Mouse (Mus musculus) MEL (cell line): ENCODE data around the gene Cul5. TPM values are rescaled to one million over a fixed set of nuclear protein-coding genes. Genes with fewer than 3 reads are reported as not detected.

Experiments used
- DNase-seq: peaks from one replicate; pipeline ENCODE4 v3.0.0; 2011; ENCODE audit warnings: low read depth, low spot score
- H3K27ac ChIP-seq: 2 replicates; pipeline ENCODE4 v1.5.1; 2012; ENCODE audit warnings: low read depth, mild to moderate bottlenecking, control low read depth, low read length, moderate library complexity; ENCODE audit not compliant: control insufficient read depth
- H3K27me3 ChIP-seq, 2 experiments: fragments of 150-350 bp in 1 of 2; sonication (generic) in 1 of 2; 2 replicates each; pipeline ENCODE4 v1.6.1; 2012; ENCODE audit warnings: low read length in 2 of 2, mild to moderate bottlenecking in 2 of 2, improper control_type of control experiment in 1 of 2, moderate library complexity in 1 of 2; ENCODE audit not compliant: insufficient read depth in 2 of 2, control insufficient read depth in 1 of 2
- H3K36me3 ChIP-seq, 2 experiments: 2 replicates each; pipeline ENCODE4 v1.6.1; 2012 to 2014; ENCODE audit warnings: low read length in 2 of 2, improper control_type of control experiment in 1 of 2, inconsistent platforms in 1 of 2, mild to moderate bottlenecking in 1 of 2; ENCODE audit not compliant: insufficient read depth in 2 of 2, control insufficient read depth in 1 of 2
- H3K4me1 ChIP-seq, 2 experiments: fragments of 150-350 bp in 1 of 2; sonication (generic) in 1 of 2; 2 replicates each; pipeline ENCODE4 v1.6.1; 2012; ENCODE audit warnings: low read length in 2 of 2, improper control_type of control experiment in 1 of 2, mild to moderate bottlenecking in 1 of 2; ENCODE audit not compliant: insufficient read depth in 2 of 2, control insufficient read depth in 1 of 2
- H3K4me3 ChIP-seq, 2 experiments: fragments of 150-350 bp in 1 of 2; sonication (generic) in 1 of 2; 2 replicates each; pipeline ENCODE4 v1.5.1; 2012; ENCODE audit warnings: low read depth in 2 of 2, low read length in 2 of 2, mild to moderate bottlenecking in 2 of 2, moderate library complexity in 2 of 2, control low read depth in 1 of 2, improper control_type of control experiment in 1 of 2; ENCODE audit not compliant: control insufficient read depth in 1 of 2, insufficient read depth in 1 of 2
- H3K79me2 ChIP-seq: 2 replicates; pipeline ENCODE4 v1.6.1; 2012; ENCODE audit warnings: mild to moderate bottlenecking, low read length, moderate library complexity; ENCODE audit not compliant: control insufficient read depth, poor library complexity, insufficient read depth
- H3K9ac ChIP-seq: 2 replicates; pipeline ENCODE4 v1.6.1; 2012; ENCODE audit warnings: low read depth, mild to moderate bottlenecking, control low read depth, low read length, moderate library complexity; ENCODE audit not compliant: control insufficient read depth, poor library complexity, severe bottlenecking
- H3K9me3 ChIP-seq: fragments of 150-350 bp; sonication (generic); replicated peaks from 2 replicates; pipeline ENCODE4 v1.6.1; 2012; ENCODE audit warnings: mild to moderate bottlenecking, low read length, improper control_type of control experiment, moderate library complexity; ENCODE audit not compliant: insufficient read depth
- BHLHE40 ChIP-seq: IDR thresholded peaks from 2 replicates; pipeline ENCODE4 v1.6.1; 2012; ENCODE audit warnings: low read depth, mild to moderate bottlenecking, inconsistent platforms, low read length, improper control_type of control experiment, borderline replicate concordance
- CHD1 ChIP-seq: IDR thresholded peaks from 2 replicates; pipeline ENCODE4 v1.6.1; 2012; ENCODE audit warnings: low read depth, mild to moderate bottlenecking, inconsistent platforms, low read length, improper control_type of control experiment
- E2F4 ChIP-seq: IDR thresholded peaks from 2 replicates; pipeline ENCODE4 v1.6.1; 2011; ENCODE audit warnings: low read depth, low read length, improper control_type of control experiment, borderline replicate concordance
- EP300 ChIP-seq, 2 experiments: IDR thresholded peaks; 2 replicates each; pipeline ENCODE4 v1.6.1; 2011; ENCODE audit warnings: improper control_type of control experiment in 2 of 2, low read length in 2 of 2, low read depth in 1 of 2, mild to moderate bottlenecking in 1 of 2
- ETS1 ChIP-seq: IDR thresholded peaks from 2 replicates; pipeline ENCODE4 v1.6.1; 2012; ENCODE audit warnings: low read depth, mild to moderate bottlenecking, inconsistent platforms, low read length, improper control_type of control experiment, moderate library complexity
- GABPA ChIP-seq: IDR thresholded peaks from 2 replicates; pipeline ENCODE4 v1.6.1; 2012; ENCODE audit warnings: low read depth, mild to moderate bottlenecking, inconsistent platforms, low read length, improper control_type of control experiment, moderate library complexity
- GATA1 ChIP-seq: IDR thresholded peaks from 2 replicates; pipeline ENCODE4 v1.6.1; 2011; ENCODE audit warnings: low read depth, low read length, improper control_type of control experiment
- JUND ChIP-seq: IDR thresholded peaks from 2 replicates; pipeline ENCODE4 v1.6.1; 2011; ENCODE audit warnings: low read depth, mild to moderate bottlenecking, improper control_type of control experiment, low read length
- MAFK ChIP-seq: IDR thresholded peaks from 2 replicates; pipeline ENCODE4 v1.6.1; 2011; ENCODE audit warnings: low read depth, mild to moderate bottlenecking, low read length, improper control_type of control experiment, borderline replicate concordance
- MAX ChIP-seq: IDR thresholded peaks from 2 replicates; pipeline ENCODE4 v1.6.1; 2011; ENCODE audit warnings: low read length, improper control_type of control experiment
- MAZ ChIP-seq: IDR thresholded peaks from 2 replicates; pipeline ENCODE4 v1.6.1; 2012; ENCODE audit warnings: low read depth, mild to moderate bottlenecking, inconsistent platforms, low read length, improper control_type of control experiment
- MEF2A ChIP-seq: IDR thresholded peaks from 2 replicates; pipeline ENCODE4 v1.6.1; 2014; ENCODE audit warnings: low read depth, mild to moderate bottlenecking, inconsistent platforms, low read length, improper control_type of control experiment; ENCODE audit not compliant: poor library complexity, insufficient replicate concordance, severe bottlenecking; ENCODE audit errors: extremely low read depth
- NELFE ChIP-seq: IDR thresholded peaks from 2 replicates; pipeline ENCODE4 v1.6.1; 2011; ENCODE audit warnings: low read depth, low read length, improper control_type of control experiment
- POLR2A ChIP-seq, 2 experiments: IDR thresholded peaks; 2 replicates each; pipeline ENCODE4 v1.6.1; 2011 to 2012; ENCODE audit warnings: low read length in 2 of 2, mild to moderate bottlenecking in 2 of 2, control low read depth in 1 of 2, improper control_type of control experiment in 1 of 2, low read depth in 1 of 2, moderate library complexity in 1 of 2; ENCODE audit not compliant: control insufficient read depth in 1 of 2, insufficient read depth in 1 of 2, poor library complexity in 1 of 2
- RCOR1 ChIP-seq: IDR thresholded peaks from 2 replicates; pipeline ENCODE4 v1.6.1; 2012; ENCODE audit warnings: low read depth, mild to moderate bottlenecking, inconsistent platforms, low read length, improper control_type of control experiment
- SIN3A ChIP-seq: IDR thresholded peaks from 2 replicates; pipeline ENCODE4 v1.6.1; 2012; ENCODE audit warnings: low read length, improper control_type of control experiment, inconsistent platforms
- TAL1 ChIP-seq: IDR thresholded peaks from 2 replicates; pipeline ENCODE4 v1.6.1; 2012; ENCODE audit warnings: mild to moderate bottlenecking, inconsistent platforms, low read length, moderate library complexity, mixed read lengths
- TBP ChIP-seq: IDR thresholded peaks from 2 replicates; pipeline ENCODE4 v1.8.0; 2011; ENCODE audit warnings: low read depth, low read length, improper control_type of control experiment
- TCF12 ChIP-seq: IDR thresholded peaks from 2 replicates; pipeline ENCODE4 v1.6.1; 2014; ENCODE audit warnings: low read depth, mild to moderate bottlenecking, inconsistent platforms, low read length, improper control_type of control experiment, moderate library complexity
- UBTF ChIP-seq: IDR thresholded peaks from 2 replicates; pipeline ENCODE4 v1.6.1; 2012; ENCODE audit warnings: low read depth, mild to moderate bottlenecking, inconsistent platforms, low read length, improper control_type of control experiment, moderate library complexity, borderline replicate concordance; ENCODE audit not compliant: insufficient read depth
- USF1 ChIP-seq: IDR thresholded peaks from 2 replicates; pipeline ENCODE4 v1.6.1; 2014; ENCODE audit warnings: low read depth, mild to moderate bottlenecking, inconsistent platforms, low read length, improper control_type of control experiment, moderate library complexity
- USF2 ChIP-seq, 2 experiments: IDR thresholded peaks; 2 replicates each; pipeline ENCODE4 v1.6.1; 2011 to 2012; ENCODE audit warnings: improper control_type of control experiment in 2 of 2, low read length in 2 of 2, borderline replicate concordance in 1 of 2, inconsistent platforms in 1 of 2, low read depth in 1 of 2, mild to moderate bottlenecking in 1 of 2; ENCODE audit not compliant: insufficient read depth in 1 of 2
- ZC3H11A ChIP-seq: IDR thresholded peaks from 2 replicates; pipeline ENCODE4 v1.6.1; 2012; ENCODE audit warnings: low read depth, mild to moderate bottlenecking, inconsistent platforms, low read length, improper control_type of control experiment
- ZKSCAN1 ChIP-seq: IDR thresholded peaks from 2 replicates; pipeline ENCODE4 v1.6.1; 2012; ENCODE audit warnings: low read depth, mild to moderate bottlenecking, inconsistent platforms, low read length, improper control_type of control experiment, moderate library complexity
- ZNF384 ChIP-seq: IDR thresholded peaks from 2 replicates; pipeline ENCODE4 v1.6.1; 2012; ENCODE audit warnings: low read depth, mild to moderate bottlenecking, inconsistent platforms, low read length, improper control_type of control experiment
- polyA plus RNA-seq, 2 experiments: library from polyadenylated mRNA; stranded (reverse) in 1 of 2; unstranded in 1 of 2; fragments of >175 nt in 1 of 2; fragments of >200 nt in 1 of 2; gene quantifications; 2 replicates each; pipeline versions ENCODE4 v1.2.1 to v1.2.4; 2012; ENCODE audit warnings: low replicate concordance in 2 of 2, low read depth in 1 of 2; ENCODE audit not compliant: insufficient read length in 2 of 2, insufficient read depth in 1 of 2, missing spikeins in 1 of 2
- total RNA-seq: library from RNA; depleted of rRNA; stranded (reverse); fragments of 300-350 nt; gene quantifications from 2 replicates; pipeline ENCODE4 v1.2.3, GENCODE M21; 2012

Cul5 gene
- total and polyA plus RNA-seq, 3 experiments, result 24.5 to 32.0 (median 30.7) TPM

- Histone ChIP-seq H3K79me2 (peaks cover 49% of the 10 kb centered on the region), H3K27me3 (no peaks in the 10 kb centered on the region; a peak in 1 of 4 replicates), H3K36me3 (peaks cover 4 to 50% of the 10 kb centered on the region in 2 experiments), H3K4me1 (peaks cover 15% of the 10 kb centered on the region in 2 experiments), H3K9ac (no peak overlapping the region), H3K27ac (no peak overlapping the region), H3K9me3 (no peaks in the 10 kb centered on the region), H3K4me3 (no peak overlapping the region)
- TF ChIP-seq RCOR1 (no peak), GABPA (no peak), TCF12 (no peak), EP300 (IDR thresholded peaks at IDR 0.05; ENCODE audit: low read depth in 1 of 2, low read length in 2 of 2) (no peak), ZNF384 (no peak), USF2 (IDR thresholded peaks at IDR 0.05; ENCODE audit: borderline replicate concordance in 1 of 2, insufficient read depth in 1 of 2, low read depth in 1 of 2, low read length in 2 of 2) (no peak), JUND (no peak), MAX (no peak), GATA1 (no peak), ETS1 (no peak), BHLHE40 (no peak)
- no peak for DNase-seq
These were observed 5.0 kb downstream of the Cul5 start for GRCm38 (mm10) chr9:53664819-53665218.

- Histone ChIP-seq H3K4me3 (no peak overlapping the region), H3K36me3 (peaks cover 0 to 41% of the 10 kb centered on the region in 2 experiments; a peak in 2 of 4 replicates), H3K27ac (no peak overlapping the region), H3K79me2 (no peaks in the 10 kb centered on the region), H3K27me3 (no peaks in the 10 kb centered on the region), H3K9ac (no peak overlapping the region), H3K4me1 (no peaks in the 10 kb centered on the region), H3K9me3 (no peaks in the 10 kb centered on the region)
- DNase-seq, result no peak
- no peak for TF ChIP-seq ZC3H11A
- TF ChIP-seq MEF2A, result no peak
- TF ChIP-seq TBP, result no peak
These were observed 35.0 kb downstream of the Cul5 start for GRCm38 (mm10) chr9:53634796-53635195.

- H3K4me3 ChIP-seq, result no peak overlapping the region
- peaks cover 2 to 12% of the 10 kb centered on the region in 2 experiments; a peak in 3 of 4 replicates for H3K36me3 ChIP-seq
- no peak overlapping the region for H3K9ac ChIP-seq
- DNase-seq, result no peak
- no peak overlapping the region for H3K27ac ChIP-seq
- H3K9me3 ChIP-seq, result no peaks in the 10 kb centered on the region
- H3K4me1 ChIP-seq, result no peaks in the 10 kb centered on the region
- no peaks in the 10 kb centered on the region; the same call in 1 of the 2 replicates for H3K79me2 ChIP-seq
- no peaks in the 10 kb centered on the region for H3K27me3 ChIP-seq
- no peak for TF ChIP-seq GATA1
- TF ChIP-seq SIN3A, result no peak
- TF ChIP-seq JUND, result no peak
- no peak for TF ChIP-seq NELFE
- no peak for TF ChIP-seq TAL1
- no peak for TF ChIP-seq ZKSCAN1
- no peak for TF ChIP-seq USF2 (IDR thresholded peaks at IDR 0.05; ENCODE audit: borderline replicate concordance in 1 of 2, insufficient read depth in 1 of 2, low read depth in 1 of 2, low read length in 2 of 2)
- no peak for TF ChIP-seq USF1
- no peak for TF ChIP-seq CHD1
- TF ChIP-seq TCF12, result no peak
- no peak for TF ChIP-seq ZNF384
- TF ChIP-seq MAFK, result no peak
- no peak for TF ChIP-seq UBTF
- no peak for TF ChIP-seq MEF2A
- no peak for TF ChIP-seq TBP
- no peak for TF ChIP-seq E2F4
- no peak for TF ChIP-seq GABPA
- TF ChIP-seq POLR2A (IDR thresholded peaks at IDR 0.05; ENCODE audit: control insufficient read depth in 1 of 2, insufficient read depth in 1 of 2, low read depth in 1 of 2, low read length in 2 of 2, poor library complexity in 1 of 2), result no peak
- TF ChIP-seq MAZ, result no peak
These were observed 54.6 kb downstream of the Cul5 start for GRCm38 (mm10) chr9:53615246-53615645.
